Mouse (Mus musculus): ENCODE results near the gene Kdm2b.
A peak's percentile ranks its signal among the peaks of the same experiment; 100 is the strongest.

The Kdm2b gene

DNA sequence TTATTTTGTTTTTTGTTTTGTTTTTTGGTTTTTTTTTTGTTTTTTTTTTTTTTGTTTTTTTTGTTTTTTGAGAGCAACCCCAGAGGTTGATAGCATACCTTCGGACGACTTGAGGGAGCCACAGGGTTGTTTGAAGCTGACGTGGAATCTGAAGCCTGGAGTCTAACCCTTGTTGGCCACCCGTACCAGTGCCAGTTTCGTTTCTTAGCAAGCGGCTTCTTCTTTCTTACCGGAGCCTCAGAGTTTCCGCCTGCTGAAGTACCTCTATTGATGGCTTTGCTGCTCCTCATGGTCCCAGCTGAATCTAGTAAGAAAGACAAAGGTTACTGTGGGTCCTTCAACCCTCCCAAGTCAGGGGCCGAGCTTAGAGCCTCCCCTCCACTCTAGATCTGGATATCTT, 22.1 kb upstream of the Kdm2b start:
- DNase-seq (ENCODE audit: low read depth, low spot score) = no peak

DNA sequence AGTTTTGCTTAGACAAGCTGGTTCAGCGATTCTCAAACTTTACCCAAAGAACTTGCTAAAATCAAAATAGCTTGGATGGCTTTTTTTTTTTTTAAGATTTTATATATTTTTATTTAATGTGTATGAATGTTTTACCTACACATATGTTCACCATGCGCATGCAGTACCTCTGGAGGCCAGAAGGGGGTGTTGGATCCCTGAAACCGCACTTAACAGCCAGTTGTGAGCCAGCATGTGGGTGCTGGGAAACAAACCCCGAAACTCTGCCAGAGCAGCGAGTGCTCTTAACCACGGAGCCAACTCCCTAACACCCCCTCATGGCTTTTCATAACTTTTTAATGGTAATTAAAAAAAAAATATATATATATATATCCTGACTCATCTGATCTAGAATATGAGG, 21.2 kb upstream of the Kdm2b start:
- no peak for DNase-seq (ENCODE audit: low read depth, low spot score)

DNA sequence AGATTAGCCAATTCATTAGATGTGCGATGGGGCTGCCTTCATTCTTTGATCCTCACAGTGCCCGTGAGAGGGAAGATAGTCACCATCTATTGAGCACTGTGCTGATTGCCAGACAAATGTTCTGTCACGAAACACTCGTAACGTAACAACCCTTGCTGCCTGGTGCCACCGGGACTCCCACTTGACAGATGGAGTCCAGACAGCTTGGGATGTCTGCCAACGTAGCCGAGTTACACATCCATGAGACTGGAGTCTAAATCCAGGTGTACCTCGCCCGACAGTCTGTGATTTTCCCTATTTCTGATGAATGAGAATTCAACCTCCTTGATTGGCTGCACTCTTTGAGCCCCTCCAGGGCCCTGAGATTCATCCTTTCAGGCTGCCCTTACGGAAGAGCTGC, 20.2 kb upstream of the Kdm2b start:
- no peak for DNase-seq (ENCODE audit: low read depth, low spot score)

DNA sequence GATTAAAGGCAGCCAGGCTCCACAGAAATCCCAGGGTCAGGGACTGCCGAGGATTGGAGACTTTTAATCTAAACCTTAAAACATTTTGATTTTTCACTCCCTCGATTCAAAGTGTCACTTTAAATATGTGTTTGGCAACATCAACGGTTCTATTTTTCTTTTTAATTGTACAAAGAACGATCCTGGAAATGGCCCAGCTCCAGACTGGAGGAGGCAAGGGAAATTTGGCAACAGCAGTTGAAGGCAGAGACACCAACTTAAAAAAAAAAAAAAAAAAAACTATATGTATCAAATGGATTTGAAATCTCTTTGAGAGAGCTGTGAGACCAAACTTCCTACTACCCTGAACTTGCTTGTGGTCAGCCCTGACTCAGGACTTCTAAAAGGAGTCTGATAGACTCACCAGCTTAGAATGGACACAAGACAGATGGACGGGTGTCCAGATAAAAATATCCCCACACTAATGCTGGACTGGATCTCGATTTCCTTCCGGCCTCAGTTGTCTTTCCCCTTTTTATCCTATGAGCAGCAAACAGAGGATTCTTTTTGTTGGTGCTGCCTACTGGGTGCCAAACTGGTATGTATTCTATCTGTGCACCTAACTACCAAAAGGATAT, 19.4 kb upstream of the Kdm2b start:
- no peak for DNase-seq (ENCODE audit: low read depth, low spot score)

DNA sequence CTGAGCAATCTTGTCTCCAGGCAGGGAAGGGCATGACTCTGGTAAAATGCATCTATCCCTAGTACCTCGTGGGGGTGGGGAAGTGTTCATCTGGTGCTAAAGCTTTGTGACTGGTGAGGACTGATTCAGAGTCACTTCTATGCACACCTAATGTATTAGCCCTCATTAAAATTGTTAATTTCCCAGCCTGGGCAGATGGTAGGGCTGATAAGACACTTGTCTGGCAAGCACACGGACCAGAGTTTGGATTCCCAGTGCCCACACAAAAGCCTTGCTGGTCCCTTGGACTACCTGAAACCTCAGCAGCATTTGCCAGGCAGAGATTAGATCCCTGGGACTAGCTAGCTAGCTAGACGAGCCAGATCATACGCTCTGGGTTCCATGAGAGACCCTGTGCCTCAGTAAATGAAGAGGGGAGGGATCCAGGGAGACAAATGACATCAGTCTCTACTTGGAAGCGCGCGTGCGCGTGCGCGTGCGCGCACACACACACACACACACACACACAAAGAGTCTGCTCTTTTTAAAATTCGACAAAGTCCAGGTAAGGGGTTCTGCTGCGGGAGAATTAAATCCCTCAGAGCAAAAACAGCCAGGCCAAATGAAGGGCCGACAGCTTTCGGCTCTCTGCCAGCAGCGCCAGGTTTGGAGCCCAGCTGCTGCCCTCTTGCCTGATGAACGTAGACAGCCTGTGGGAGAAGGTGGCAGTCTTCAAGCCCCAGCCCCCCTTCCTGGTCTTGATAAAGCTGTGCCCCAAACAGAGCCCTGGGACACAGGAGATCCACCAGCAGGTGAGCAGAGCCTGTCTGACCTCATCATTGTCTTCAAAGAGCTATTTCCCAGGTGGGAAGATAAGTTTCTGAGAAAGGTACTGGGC, 16.3 kb upstream of the Kdm2b start:
- no peak for DNase-seq (ENCODE audit: low read depth, low spot score)

DNA sequence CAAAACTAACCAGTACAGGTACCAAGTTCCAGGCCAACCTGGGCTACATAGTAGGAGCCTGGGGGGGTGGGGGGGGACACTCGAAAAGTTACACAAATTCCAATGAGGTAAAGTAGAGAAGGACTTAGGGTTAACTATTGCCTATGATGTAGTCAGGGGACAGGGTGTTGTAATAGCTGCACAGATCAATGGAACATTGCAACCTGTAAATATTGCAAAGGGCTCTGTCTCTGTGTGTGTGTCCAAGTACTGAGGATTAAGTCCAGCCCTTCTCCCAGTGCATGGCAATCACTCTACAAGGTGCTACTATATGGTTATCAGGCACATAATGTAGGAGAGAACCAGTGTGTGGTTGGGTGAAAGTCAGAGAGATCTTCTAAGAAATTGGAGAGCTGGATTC, 11.3 kb upstream of the Kdm2b start:
- no peak for DNase-seq (ENCODE audit: low read depth, low spot score)

DNA sequence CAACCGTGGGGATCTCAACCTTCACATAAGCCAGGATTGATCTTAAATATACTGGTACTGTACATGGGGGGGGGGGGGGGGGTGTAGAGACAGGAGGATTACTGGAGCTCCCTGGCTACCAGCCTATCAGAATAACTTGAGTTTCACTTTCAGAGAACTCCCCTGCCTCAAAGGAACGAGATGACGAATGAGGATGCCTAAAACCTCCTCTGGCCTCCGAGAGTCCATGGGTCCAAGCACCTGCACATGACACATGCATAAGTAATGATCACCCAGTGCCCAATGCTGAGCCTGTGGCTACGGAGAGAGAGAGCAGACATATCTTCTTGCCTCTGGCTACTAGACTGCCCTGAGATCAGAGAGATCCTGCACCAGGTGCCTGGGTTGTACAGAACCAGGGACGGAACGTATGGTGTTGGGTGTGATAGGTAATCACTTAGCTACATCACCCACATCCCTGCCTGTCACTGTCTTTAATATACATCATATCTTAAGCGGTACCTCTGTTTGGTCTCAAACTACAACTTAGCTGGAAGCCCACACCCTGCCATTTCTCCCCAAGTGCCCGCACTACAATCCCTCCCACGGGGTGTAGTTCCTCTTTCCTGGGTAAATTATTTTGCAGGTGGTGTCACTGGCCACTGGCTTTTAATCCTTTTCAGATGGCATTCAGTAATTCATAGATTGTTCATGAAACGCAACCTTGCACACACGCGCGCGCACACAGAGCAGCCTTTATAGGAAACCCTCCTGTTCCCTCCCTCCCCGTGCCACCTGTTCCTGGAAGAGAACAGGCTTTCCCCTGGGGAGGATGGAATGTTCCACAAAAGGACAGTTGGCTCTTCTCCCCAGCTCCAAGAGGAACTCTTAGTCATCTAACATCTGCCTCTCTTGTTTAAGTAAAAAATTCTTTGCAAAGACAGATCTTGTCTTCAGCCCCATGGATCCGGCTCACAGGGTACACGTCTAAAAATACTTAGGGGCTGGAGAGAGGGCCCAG, 7.9 kb upstream of the Kdm2b start:
- no peak for DNase-seq (ENCODE audit: low read depth, low spot score)

DNA sequence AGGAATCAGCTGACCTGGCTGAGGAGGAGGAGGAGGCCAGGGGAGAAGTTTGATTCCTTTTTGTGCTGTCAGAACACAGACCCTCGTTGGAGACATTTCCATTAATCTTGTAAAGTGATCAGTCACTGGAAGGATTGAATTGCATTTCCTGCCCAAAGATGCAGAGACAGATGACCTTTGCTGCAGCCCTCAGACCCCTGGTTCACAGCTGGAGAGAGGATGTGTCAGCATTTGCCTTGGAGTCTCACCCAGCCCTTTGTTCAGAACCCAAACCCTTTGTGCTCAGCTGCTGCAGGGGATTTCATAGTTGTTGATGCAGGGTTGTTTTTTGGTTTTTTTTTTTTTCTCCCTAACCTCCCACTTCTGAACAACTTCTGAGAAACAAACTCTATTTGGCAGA, 5.3 kb upstream of the Kdm2b start:
- no peak for DNase-seq (ENCODE audit: low read depth, low spot score)

DNA sequence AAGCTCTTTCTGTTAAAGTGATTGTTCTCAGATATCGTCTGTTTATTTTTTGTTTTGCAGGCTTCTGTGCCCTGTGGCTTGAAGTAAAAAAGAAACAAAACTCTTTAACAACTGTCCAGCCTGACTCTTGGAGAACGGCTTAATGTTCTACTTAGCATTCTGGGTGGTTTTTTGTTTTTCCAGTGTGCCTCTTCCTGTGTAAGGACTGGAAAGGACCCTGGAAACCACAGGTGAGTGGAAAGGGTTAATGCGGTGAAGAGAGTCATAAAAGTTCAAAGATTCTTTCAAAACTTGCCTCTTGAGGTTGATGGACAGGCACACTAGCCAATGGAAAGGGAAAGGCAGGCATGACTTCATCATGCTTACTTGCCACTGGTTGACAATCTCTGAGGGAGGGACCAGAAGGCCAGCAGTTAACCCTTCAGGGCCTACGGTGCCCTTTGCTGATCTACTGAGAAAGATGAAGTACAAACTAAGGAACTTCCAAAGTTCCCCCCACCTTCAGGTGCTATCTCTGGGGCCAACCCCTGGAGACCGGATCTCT, 4.8 kb upstream of the Kdm2b start:
- peak; percentile 89 for DNase-seq (ENCODE audit: low read depth, low spot score)

DNA sequence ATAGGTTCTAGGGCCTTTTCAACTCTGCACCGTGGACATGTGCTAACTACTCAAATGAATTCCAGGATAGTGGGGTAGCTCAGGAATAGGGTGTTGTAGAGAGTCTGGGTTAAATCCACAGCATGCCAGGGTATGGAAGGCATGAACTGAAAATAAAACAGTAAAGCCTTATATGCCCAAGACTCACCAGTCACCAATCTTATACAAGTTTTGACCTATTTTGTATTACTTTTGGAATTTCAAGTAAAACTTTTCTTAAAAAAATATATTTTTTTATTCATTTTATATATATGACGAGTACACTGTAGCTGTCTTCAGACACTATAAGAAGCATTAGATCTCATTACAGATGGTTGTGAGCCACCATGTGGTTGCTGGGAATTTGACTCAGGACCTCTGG, 4.2 kb upstream of the Kdm2b start:
- DNase-seq (ENCODE audit: low read depth, low spot score) = no peak

DNA sequence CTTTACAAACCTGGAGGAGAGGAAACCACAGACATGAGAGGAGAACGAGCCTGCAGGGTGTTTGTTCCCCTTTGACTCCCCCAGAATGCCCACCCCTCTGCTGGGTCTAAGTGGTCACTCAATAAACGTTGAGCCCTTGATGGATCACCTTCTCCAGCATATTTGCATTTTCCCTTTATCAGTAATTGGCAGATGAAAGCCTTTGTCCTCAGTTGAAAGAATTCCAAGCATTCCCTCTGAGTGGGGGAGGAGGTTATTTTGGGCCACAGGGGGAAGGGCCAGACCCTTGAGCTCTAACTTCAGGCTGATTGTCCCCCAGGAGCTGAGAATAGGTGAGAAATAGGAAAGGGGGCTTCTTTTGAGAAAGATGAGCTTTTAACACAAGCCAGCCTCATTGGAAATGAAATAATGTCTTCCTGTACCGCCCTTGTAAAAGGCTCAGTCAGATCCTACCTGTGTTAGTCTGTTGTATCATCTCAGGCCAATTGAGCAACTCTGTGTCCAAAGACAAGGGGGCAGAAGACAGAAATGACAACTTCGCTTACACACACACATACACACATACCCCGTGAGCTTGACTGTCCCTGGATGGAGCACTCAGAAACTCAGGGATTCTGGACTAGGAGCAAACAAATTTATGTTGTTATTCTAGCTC, 1.9 kb upstream of the Kdm2b start:
- DNase-seq (ENCODE audit: low read depth, low spot score) = no peak

DNA sequence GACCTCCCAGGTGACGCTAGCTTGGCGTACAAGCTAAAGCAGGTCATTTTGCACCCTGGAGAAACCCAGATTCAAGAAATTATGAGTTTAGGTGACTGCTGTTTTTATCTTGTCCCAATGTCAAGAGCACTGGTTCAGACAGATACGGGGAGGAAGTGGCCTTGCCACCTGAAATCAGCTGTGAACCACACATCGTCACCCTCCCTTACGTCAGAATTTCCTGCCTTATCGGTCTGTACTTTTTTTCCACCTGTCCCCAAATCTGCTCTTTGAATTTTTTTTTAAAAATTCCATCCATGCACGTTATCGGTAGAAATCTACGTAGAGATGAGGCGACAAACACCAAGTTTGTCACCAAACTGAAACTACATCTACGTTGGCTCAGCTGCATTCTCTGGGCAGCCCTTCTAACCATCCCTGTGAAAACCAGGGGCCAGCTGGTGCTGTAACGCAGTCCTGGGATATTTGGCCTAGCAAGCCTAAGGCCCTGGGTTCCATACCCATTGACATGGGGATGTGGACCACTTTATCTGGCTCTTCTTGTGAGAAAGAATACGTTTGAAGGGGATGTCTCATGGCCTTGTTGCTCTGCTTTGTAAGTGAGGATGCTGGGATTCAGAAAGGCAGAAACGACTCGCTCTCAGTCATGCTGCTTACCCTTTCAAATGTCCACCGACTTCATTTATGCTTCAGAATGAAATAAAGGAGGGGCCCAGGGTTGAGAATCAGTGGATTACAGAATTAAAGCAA, 963 bp upstream of the Kdm2b start:
- no peak for DNase-seq (ENCODE audit: low read depth, low spot score)

DNA sequence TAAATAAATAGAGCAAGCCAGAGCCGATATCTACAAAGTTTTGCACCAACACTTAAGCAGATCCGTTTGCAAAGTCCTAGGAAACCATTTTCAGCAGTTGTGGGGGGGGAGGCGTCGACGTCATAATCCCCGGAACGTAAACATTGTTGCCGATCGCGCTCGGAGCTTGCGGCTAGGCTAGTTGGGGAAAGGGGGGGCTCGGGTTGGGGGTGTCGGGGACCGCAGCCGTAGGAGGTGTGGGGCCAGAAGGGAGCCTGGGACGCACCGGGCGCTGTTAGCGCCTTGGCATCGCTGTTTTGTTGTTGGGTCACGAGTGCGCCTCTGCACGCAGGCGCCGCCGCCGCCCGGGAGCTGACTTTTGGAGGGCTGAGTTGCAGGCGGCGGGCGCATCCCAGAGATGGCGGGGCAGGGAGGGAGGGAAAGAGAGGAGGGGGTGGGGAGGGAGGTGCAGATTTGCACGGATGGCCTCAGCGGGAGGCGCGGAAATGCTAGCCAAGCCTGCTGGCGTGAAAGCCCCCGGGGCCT, 560 bp downstream of the Kdm2b start:
- no peak for DNase-seq (ENCODE audit: low read depth, low spot score)

DNA sequence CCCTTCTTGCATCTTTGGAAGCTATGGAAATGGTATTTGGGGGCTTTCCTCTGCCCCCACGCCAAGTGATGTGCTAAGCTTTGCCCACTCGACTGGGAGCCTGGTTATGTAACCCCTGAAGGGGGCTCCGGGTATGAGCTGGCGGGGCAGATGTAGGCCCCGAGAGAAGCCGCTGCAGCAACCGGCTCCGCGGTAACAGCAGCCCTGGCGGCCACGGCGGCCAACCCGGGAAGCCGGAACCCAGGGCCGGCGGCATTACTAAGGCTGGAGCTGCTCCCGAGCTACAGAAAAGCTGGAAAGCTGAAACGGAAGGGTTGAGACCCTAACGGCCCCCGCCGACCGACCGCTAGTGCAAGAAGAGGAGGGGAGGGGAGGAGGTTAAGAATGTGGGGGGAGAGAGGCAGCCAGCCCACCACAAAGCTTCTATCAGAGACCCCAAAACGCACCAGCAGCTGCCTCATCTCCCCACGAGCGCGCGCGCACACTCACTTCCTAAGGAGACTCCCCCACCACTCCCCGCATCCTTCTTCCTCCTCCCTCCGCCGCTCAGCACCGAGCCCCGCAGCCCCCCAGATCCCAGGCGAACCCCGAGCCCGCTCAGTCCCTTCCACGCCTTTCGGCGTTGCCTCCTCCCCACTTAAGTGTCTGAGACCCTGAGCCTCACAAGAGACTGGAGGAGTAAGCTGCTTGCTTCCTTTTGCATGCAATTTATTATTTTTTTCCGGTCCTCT, 1.4 kb downstream of the Kdm2b start:
- no peak for DNase-seq (ENCODE audit: low read depth, low spot score)

DNA sequence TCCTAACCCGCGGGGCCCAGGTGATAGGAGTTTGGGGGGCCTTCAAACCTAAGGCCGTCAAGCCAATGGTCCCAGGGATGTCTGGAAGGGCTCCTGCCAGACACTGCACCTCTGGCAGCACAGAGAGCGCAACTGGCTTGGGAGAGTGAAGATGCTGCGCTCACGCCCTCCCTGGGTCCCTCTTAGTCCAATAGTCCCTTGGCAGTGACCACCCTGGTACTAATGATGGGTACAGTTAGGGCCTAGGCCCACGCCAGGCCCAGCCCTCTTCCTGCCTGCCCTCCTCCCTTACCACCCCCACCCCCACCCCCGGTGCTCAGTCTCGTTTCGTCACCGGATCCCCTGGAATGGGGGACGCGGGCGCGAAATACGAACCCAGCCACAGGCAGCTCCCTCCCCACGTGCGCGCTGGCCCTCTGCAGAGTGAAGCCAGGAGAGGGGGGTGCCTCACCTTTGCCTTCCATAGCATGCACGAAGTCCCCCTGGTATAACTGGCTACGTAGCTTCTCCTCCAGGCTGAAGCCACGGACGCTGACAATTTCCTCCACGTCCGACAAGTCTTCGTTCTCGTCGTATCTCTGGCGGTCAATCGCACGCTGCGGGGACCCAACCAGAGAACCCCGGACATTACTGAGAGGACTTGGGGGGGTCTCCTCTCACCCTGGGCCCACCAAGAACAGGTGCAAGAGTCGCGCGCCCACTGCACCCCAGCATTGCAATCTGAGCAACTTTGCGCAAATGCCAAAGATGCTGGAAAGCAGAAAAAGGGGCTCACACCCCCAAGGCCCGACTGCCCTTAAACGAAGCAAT, 2.2 kb downstream of the Kdm2b start:
- no peak for DNase-seq (ENCODE audit: low read depth, low spot score)

DNA sequence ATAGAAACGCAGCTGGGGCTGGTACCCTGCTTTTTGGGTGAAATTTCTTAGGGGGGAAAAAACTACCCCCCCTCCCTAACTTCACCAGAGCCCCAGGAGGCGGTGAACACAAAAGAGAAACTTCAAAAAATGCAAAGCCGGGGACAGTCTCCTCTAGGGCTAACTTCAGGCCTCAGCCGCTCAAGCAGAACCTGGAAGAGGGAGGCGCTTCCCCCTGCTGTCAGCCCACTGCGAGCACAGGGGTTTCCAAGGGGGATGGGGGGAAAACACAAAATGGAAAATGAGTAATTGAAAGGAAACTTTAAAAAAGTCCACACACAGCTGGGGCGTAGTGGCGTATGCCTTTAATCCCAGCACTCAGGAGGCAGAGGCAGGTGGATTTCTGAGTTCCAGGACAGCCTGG, 3.5 kb downstream of the Kdm2b start:
- DNase-seq (ENCODE audit: low read depth, low spot score) = no peak

DNA sequence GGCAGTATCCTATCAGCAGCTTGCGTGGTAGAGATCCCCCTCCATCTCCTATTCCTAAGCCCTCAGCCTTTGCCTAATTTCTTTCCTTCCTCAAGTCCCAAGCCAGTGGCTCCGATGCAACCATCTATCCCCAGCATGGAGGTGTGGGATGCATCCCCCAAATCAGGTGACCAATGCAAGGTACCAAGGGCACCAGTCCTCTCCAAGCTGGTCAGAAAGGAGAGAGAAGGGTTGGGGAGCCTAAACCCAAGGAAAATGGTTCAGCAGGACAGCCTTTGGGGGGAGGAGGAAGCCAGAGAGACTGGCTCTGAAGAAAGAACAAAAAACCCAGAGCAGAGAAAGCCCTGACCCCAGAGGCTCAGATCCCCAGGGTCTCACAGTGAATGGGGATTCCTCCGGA, 4.3 kb downstream of the Kdm2b start:
- no peak for DNase-seq (ENCODE audit: low read depth, low spot score)

DNA sequence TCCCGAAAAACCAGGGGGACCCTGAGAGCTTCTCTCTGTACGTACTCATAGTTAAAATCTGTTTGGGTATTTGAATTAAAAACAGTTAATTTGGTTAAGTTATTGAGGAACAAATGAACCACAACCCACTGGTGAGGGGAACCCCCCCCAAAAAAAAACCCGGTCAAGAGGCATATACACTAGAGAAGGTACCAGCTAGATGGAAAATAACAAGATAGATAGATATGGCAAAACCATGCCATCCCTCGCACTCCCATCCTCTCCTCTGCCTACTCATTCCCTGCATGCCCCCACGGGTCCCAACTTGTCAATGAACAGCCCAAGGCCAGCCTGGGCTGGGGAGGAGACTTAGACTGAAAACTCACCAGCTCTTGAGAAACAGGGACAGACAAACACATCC, 5.1 kb downstream of the Kdm2b start:
- DNase-seq (ENCODE audit: low read depth, low spot score) = no peak

DNA sequence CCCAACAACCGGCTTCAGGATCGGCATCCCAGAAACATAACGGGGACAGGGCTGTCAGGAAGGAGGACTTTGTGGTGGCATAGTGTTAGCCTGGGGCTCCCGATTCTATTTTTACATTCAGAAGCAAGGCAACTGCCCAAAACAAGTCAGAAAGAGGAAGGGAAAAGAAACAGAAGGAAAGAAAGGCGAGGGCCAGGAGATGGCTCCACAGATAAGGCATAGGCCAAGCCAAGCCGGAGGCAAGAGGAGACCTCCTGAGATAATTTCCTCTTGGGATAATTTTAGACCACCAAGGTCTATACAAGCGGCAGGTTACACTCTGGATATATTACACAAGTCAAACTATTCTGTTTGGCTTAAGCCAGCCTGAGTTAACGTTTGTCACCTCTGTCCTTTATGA, 10.7 kb downstream of the Kdm2b start:
- no peak for DNase-seq (ENCODE audit: low read depth, low spot score)

All from WW6 (cell line).